Mouse (Mus musculus): ENCODE results near the gene Mxd3. TPM values are rescaled to one million over a fixed set of nuclear protein-coding genes. Genes with fewer than 3 reads are reported as not detected.

The Mxd3 gene
- polyA plus RNA-seq, 1 experiment from 2014 or later, result 32.2 TPM

- WGBS, result 2% methylated on average over 29 of the region's 29 CpGs
- no peaks in the 10 kb centered on the region for H3K9me3 ChIP-seq
- H3K4me2 ChIP-seq (replicated peaks), result peak overlapping the region; percentile 87
- H3K9ac ChIP-seq, result peak overlapping the region; percentile 74
- peak overlapping the region; percentile 95 for H3K27ac ChIP-seq
- peaks cover 31% of the 10 kb centered on the region for H3K4me1 ChIP-seq
- peak overlapping the region; percentile 65 for H3K4me3 ChIP-seq
- H3K36me3 ChIP-seq, result peaks cover 19% of the 10 kb centered on the region
- peak; percentile 19 for ATAC-seq (ENCODE audit: insufficient number of reproducible peaks, insufficient read depth, low FRiP score, low TSS enrichment)
- no peaks in the 10 kb centered on the region for H3K27me3 ChIP-seq
Observed at GRCm38 (mm10) chr13:55329109-55329682, 427 bp downstream of the Mxd3 start.

- Histone ChIP-seq H3K27me3 (no peaks in the 10 kb centered on the region), H3K27ac (no peak overlapping the region), H3K36me3 (peaks cover 25% of the 10 kb centered on the region), H3K4me3 (peak overlapping the region; percentile 65), H3K9ac (peak overlapping the region; percentile 74), H3K9me3 (no peaks in the 10 kb centered on the region), H3K4me2 (replicated peaks) (peak overlapping the region; percentile 87), H3K4me1 (peaks cover 32% of the 10 kb centered on the region)
- no peak for ATAC-seq (ENCODE audit: insufficient number of reproducible peaks, insufficient read depth, low FRiP score, low TSS enrichment)
- 80% methylated on average over 4 of the region's 4 CpGs for WGBS
Observed at GRCm38 (mm10) chr13:55328641-55329040, 982 bp downstream of the Mxd3 start.

- no peak overlapping the region for H3K27ac ChIP-seq
- WGBS, result 84% methylated on average over 6 of the region's 6 CpGs
- peak overlapping the region; percentile 74 for H3K9ac ChIP-seq
Observed at GRCm38 (mm10) chr13:55328171-55328570, 1.5 kb downstream of the Mxd3 start.

GRCm38 (mm10) chr13:55327633-55328032, 2.0 kb downstream of the Mxd3 start:
- 63% methylated on average over 7 of the region's 8 CpGs for WGBS
- no peak for ATAC-seq (ENCODE audit: insufficient number of reproducible peaks, insufficient read depth, low FRiP score, low TSS enrichment)
- Histone ChIP-seq H3K27me3 (no peaks in the 10 kb centered on the region), H3K9me3 (no peaks in the 10 kb centered on the region), H3K27ac (no peak overlapping the region), H3K4me1 (peaks cover 42% of the 10 kb centered on the region), H3K36me3 (peaks cover 29% of the 10 kb centered on the region), H3K4me3 (peak overlapping the region; percentile 65), H3K4me2 (replicated peaks) (peak overlapping the region; percentile 87), H3K9ac (no peak overlapping the region)

More at GRCm38 (mm10) chr13:55328171-55328570, 1.5 kb downstream of the Mxd3 start:
- Histone ChIP-seq H3K4me2 (replicated peaks) (peak overlapping the region; percentile 87), H3K4me3 (peak overlapping the region; percentile 65), H3K27me3 (no peaks in the 10 kb centered on the region), H3K4me1 (peaks cover 37% of the 10 kb centered on the region), H3K9me3 (no peaks in the 10 kb centered on the region), H3K36me3 (peaks cover 29% of the 10 kb centered on the region)
- no peak for ATAC-seq (ENCODE audit: insufficient number of reproducible peaks, insufficient read depth, low FRiP score, low TSS enrichment)

GRCm38 (mm10) chr13:55327169-55327568, 2.5 kb downstream of the Mxd3 start:
- WGBS, result 59% methylated on average over 4 of the region's 4 CpGs
- Histone ChIP-seq H3K4me1 (peaks cover 42% of the 10 kb centered on the region), H3K27ac (0 out of 2 replicates have a peak overlapping the region, but pooled peaks have one; percentile 4), H3K9me3 (no peaks in the 10 kb centered on the region), H3K4me2 (replicated peaks) (no peak overlapping the region), H3K9ac (0 out of 2 replicates have a peak overlapping the region, but pooled peaks have one; percentile 2), H3K4me3 (no peak overlapping the region), H3K36me3 (peaks cover 29% of the 10 kb centered on the region), H3K27me3 (no peaks in the 10 kb centered on the region)
- no peak for ATAC-seq (ENCODE audit: insufficient number of reproducible peaks, insufficient read depth, low FRiP score, low TSS enrichment)

- no peak overlapping the region for H3K4me3 ChIP-seq
- H3K9me3 ChIP-seq, result no peaks in the 10 kb centered on the region
- no peak overlapping the region for H3K9ac ChIP-seq
- no peaks in the 10 kb centered on the region for H3K27me3 ChIP-seq
- H3K4me1 ChIP-seq, result peaks cover 44% of the 10 kb centered on the region
- peaks cover 30% of the 10 kb centered on the region for H3K36me3 ChIP-seq
- H3K27ac ChIP-seq, result no peak overlapping the region
- no peak overlapping the region for H3K4me2 ChIP-seq (replicated peaks)
- 87% methylated on average over 11 of the region's 11 CpGs for WGBS
- ATAC-seq (ENCODE audit: insufficient number of reproducible peaks, insufficient read depth, low FRiP score, low TSS enrichment), result no peak
Observed at GRCm38 (mm10) chr13:55325596-55325995, 4.0 kb downstream of the Mxd3 start.

- Histone ChIP-seq H3K9me3 (no peaks in the 10 kb centered on the region), H3K27ac (peak overlapping the region; percentile 76), H3K9ac (peak overlapping the region; percentile 93), H3K4me3 (peak overlapping the region; percentile 96), H3K4me1 (peaks cover 20% of the 10 kb centered on the region), H3K27me3 (no peaks in the 10 kb centered on the region), H3K4me2 (replicated peaks) (peak overlapping the region; percentile 89), H3K36me3 (peaks cover 61% of the 10 kb centered on the region)
- 1% methylated on average over 31 of the region's 31 CpGs for WGBS
- no peak for ATAC-seq (ENCODE audit: insufficient number of reproducible peaks, insufficient read depth, low FRiP score, low TSS enrichment)
Observed at GRCm38 (mm10) chr13:55322130-55322825, 7.3 kb downstream of the Mxd3 start.

GRCm38 (mm10) chr13:55321434-55322129, 8.0 kb downstream of the Mxd3 start, which contains the start of gene Rab24:
Rab24 (minus strand) TSS chr13:55321946.
- Histone ChIP-seq H3K27ac (peak within 1 kb of the TSS; percentile 76), H3K4me1 (peaks cover 19% of the 10 kb centered on the region), H3K36me3 (peaks cover 68% of the 10 kb centered on the region), H3K9me3 (no peaks in the 10 kb centered on the region), H3K9ac (peak within 1 kb of the TSS; percentile 93), H3K27me3 (no peaks in the 10 kb centered on the region), H3K4me3 (peak within 1 kb of the TSS; percentile 96), H3K4me2 (replicated peaks) (peak within 1 kb of the TSS; percentile 89)
- WGBS, result under 1% methylated on average over 72 of the region's 73 CpGs
- ATAC-seq (ENCODE audit: insufficient number of reproducible peaks, insufficient read depth, low FRiP score, low TSS enrichment), result peak; percentile 83

GRCm38 (mm10) chr13:55319931-55320533, 9.6 kb downstream of the Mxd3 start, which contains the start of gene Prelid1:
Prelid1 (plus strand) TSS chr13:55320500.
- 84% methylated on average over 4 of the region's 4 CpGs for WGBS
- no peaks in the 10 kb centered on the region for H3K27me3 ChIP-seq
- peak within 1 kb of the TSS; percentile 96 for H3K4me3 ChIP-seq
- H3K4me2 ChIP-seq (replicated peaks), result peak within 1 kb of the TSS; percentile 89
- ATAC-seq (ENCODE audit: insufficient number of reproducible peaks, insufficient read depth, low FRiP score, low TSS enrichment), result no peak
- H3K4me1 ChIP-seq, result peaks cover 19% of the 10 kb centered on the region
- peaks cover 67% of the 10 kb centered on the region for H3K36me3 ChIP-seq
- peak within 1 kb of the TSS; percentile 76; the same call in 1 of the 2 replicates for H3K27ac ChIP-seq
- peak within 1 kb of the TSS; percentile 93 for H3K9ac ChIP-seq
- H3K9me3 ChIP-seq, result no peaks in the 10 kb centered on the region

GRCm38 (mm10) chr13:55318351-55318750, 11.3 kb downstream of the Mxd3 start:
- no peak for ATAC-seq (ENCODE audit: insufficient number of reproducible peaks, insufficient read depth, low FRiP score, low TSS enrichment)
- 84% methylated on average over 3 of the region's 3 CpGs for WGBS
- H3K9me3 ChIP-seq, result no peaks in the 10 kb centered on the region
- H3K4me3 ChIP-seq, result no peak overlapping the region
- H3K36me3 ChIP-seq, result peaks cover 64% of the 10 kb centered on the region
- no peak overlapping the region for H3K27ac ChIP-seq
- no peak overlapping the region for H3K4me2 ChIP-seq (replicated peaks)
- H3K9ac ChIP-seq, result no peak overlapping the region
- peaks cover 15% of the 10 kb centered on the region for H3K4me1 ChIP-seq
- H3K27me3 ChIP-seq, result no peaks in the 10 kb centered on the region

- Histone ChIP-seq H3K9me3 (no peaks in the 10 kb centered on the region), H3K4me1 (no peaks in the 10 kb centered on the region), H3K27ac (no peak overlapping the region), H3K4me3 (no peak overlapping the region), H3K27me3 (no peaks in the 10 kb centered on the region), H3K9ac (no peak overlapping the region), H3K36me3 (peaks cover 89% of the 10 kb centered on the region), H3K4me2 (replicated peaks) (no peak overlapping the region)
- 69% methylated on average over 2 of the region's 2 CpGs for WGBS
- ATAC-seq (ENCODE audit: insufficient number of reproducible peaks, insufficient read depth, low FRiP score, low TSS enrichment), result no peak
Observed at GRCm38 (mm10) chr13:55314891-55315412, 14.7 kb downstream of the Mxd3 start.
